Comparison of ENCODE assay signal across 23 mouse cellular contexts in genomic region chr1:90933001-90933400, GRCm38 (mm10). TPM values are rescaled to one million over a fixed set of nuclear protein-coding genes. Genes with fewer than 3 reads are reported as not detected.
DNase-seq lines count a peak whose midpoint lies in the region; ATAC-seq and TF ChIP-seq lines count a peak whose summit lies in the region.
"Had no signal": no experiment of that assay in that cellular context is flagged by ENCODE, and none has a peak within 500 bp of the region (broad histone marks: within the 10 kb centered on the region; RNA-seq: fewer than 3 reads in every experiment).

No protein-coding gene starts in this region.

- 0 out of 2 replicates have a peak, but pooled peaks have one; percentile 30 for ATAC-seq in forebrain, embryonic 13.5 days
- ATAC-seq in forebrain, embryonic 12.5 days (ENCODE audit: low FRiP score), result no peak
- peak; percentile 74 for ATAC-seq in heart, postnatal 0 days (ENCODE audit: insufficient read depth, low read depth)
- ATAC-seq in midbrain, postnatal 0 days (ENCODE audit: low FRiP score), result no peak
- no peak for ATAC-seq in midbrain, embryonic 14.5 days (ENCODE audit: low FRiP score, low TSS enrichment)
- 0 out of 2 replicates have a peak, but pooled peaks have one; percentile 27 for ATAC-seq in monocyte, adult 5-6 weeks (replicated peaks; ENCODE audit: insufficient number of reproducible peaks, low FRiP score, low TSS enrichment, poor library complexity, severe bottlenecking)
- ATAC-seq: inflammation-experienced regulatory T-cells, adult 6 months; midbrain, embryonic 13.5 days had no signal

- H3K27ac ChIP-seq in forebrain, embryonic 13.5 days, result no peak overlapping the region
- no peak overlapping the region for H3K27ac ChIP-seq in forebrain, embryonic 12.5 days
- peak overlapping the region; percentile 20; the same call in 1 of the 2 replicates for H3K27ac ChIP-seq in heart, postnatal 0 days (ENCODE audit: low read depth)
- no peak overlapping the region for H3K27ac ChIP-seq in midbrain, postnatal 0 days (ENCODE audit: low read depth, low read length)
- no peak overlapping the region for H3K27ac ChIP-seq in midbrain, embryonic 14.5 days (replicated peaks; ENCODE audit: low read depth, low read length)
- H3K27ac ChIP-seq: embryonic facial prominence, embryonic 10.5 days; heart, adult 2 months; midbrain, embryonic 13.5 days had no signal

- 70% methylated on average over 5 of the region's 5 CpGs for WGBS in forebrain, embryonic 13.5 days
- 79% methylated on average over 5 of the region's 5 CpGs for WGBS in forebrain, embryonic 12.5 days
- 25% methylated on average over 5 of the region's 5 CpGs for WGBS in heart, postnatal 0 days
- WGBS in midbrain, postnatal 0 days, result 80% methylated on average over 5 of the region's 5 CpGs
- WGBS in midbrain, embryonic 14.5 days, result 80% methylated on average over 5 of the region's 5 CpGs

- DNase-seq in heart, postnatal 0 days (ENCODE audit: low spot score), result peak; percentile 38
- no peak for DNase-seq in heart, postnatal 14 days
- peak; percentile 42 for DNase-seq in midbrain, postnatal 0 days (ENCODE audit: low spot score)
- no peak for DNase-seq in midbrain, embryonic 14.5 days
- DNase-seq in urinary bladder, postnatal 25 days (ENCODE audit: low spot score), result no peak
- DNase-seq: adrenal gland, postnatal 14 days; lung, embryonic 14.5 days; right cerebral cortex, postnatal 25 days had no signal

- H3K9ac ChIP-seq in forebrain, embryonic 13.5 days, result no peak overlapping the region
- no peak overlapping the region for H3K9ac ChIP-seq in forebrain, embryonic 12.5 days
- no peak overlapping the region for H3K9ac ChIP-seq in heart, postnatal 0 days (replicated peaks; ENCODE audit: low read depth, low read length)
- no peak overlapping the region for H3K9ac ChIP-seq in midbrain, postnatal 0 days (replicated peaks; ENCODE audit: low read length, poor library complexity, severe bottlenecking)
- no peak overlapping the region for H3K9ac ChIP-seq in midbrain, embryonic 14.5 days (replicated peaks; ENCODE audit: low read length)
- H3K9ac ChIP-seq: lung, embryonic 14.5 days; midbrain, embryonic 13.5 days had no signal

- H3K4me3 ChIP-seq in forebrain, embryonic 13.5 days, result no peak overlapping the region
- H3K4me3 ChIP-seq in forebrain, embryonic 12.5 days (replicated peaks), result no peak overlapping the region
- no peak overlapping the region for H3K4me3 ChIP-seq in heart, postnatal 0 days (ENCODE audit: low read depth, low read length)
- H3K4me3 ChIP-seq in midbrain, postnatal 0 days (ENCODE audit: low read depth, low read length), result no peak overlapping the region
- no peak overlapping the region for H3K4me3 ChIP-seq in midbrain, embryonic 14.5 days (replicated peaks; ENCODE audit: low read depth, low read length)
- H3K4me3 ChIP-seq: embryonic facial prominence, embryonic 10.5 days; erythroblast, embryonic 14.5 days; heart, adult 2 months; midbrain, embryonic 13.5 days had no signal

- no peaks in the 10 kb centered on the region for H3K9me3 ChIP-seq in forebrain, embryonic 13.5 days (replicated peaks)
- no peaks in the 10 kb centered on the region for H3K9me3 ChIP-seq in forebrain, embryonic 12.5 days
- H3K9me3 ChIP-seq in heart, postnatal 0 days (replicated peaks; ENCODE audit: control insufficient read depth, low read length), result no peaks in the 10 kb centered on the region
- H3K9me3 ChIP-seq in midbrain, postnatal 0 days (ENCODE audit: low read length), result no peaks in the 10 kb centered on the region
- H3K9me3 ChIP-seq in midbrain, embryonic 14.5 days (ENCODE audit: control insufficient read depth, low read length), result no peaks in the 10 kb centered on the region
- H3K9me3 ChIP-seq: embryonic facial prominence, embryonic 10.5 days; midbrain, embryonic 13.5 days had no signal

- no peak for TF ChIP-seq EP300 in heart, postnatal 0 days (IDR thresholded peaks at IDR 0.05; ENCODE audit: low read depth)

- H3K4me2 ChIP-seq in forebrain, embryonic 13.5 days, result no peak overlapping the region
- no peak overlapping the region for H3K4me2 ChIP-seq in forebrain, embryonic 12.5 days
- H3K4me2 ChIP-seq in heart, postnatal 0 days (ENCODE audit: low read depth, low read length), result no peak overlapping the region
- H3K4me2 ChIP-seq in midbrain, postnatal 0 days (ENCODE audit: low read depth, low read length, poor library complexity, severe bottlenecking), result no peak overlapping the region
- H3K4me2 ChIP-seq in midbrain, embryonic 14.5 days (ENCODE audit: low read length), result no peak overlapping the region
- H3K4me2 ChIP-seq: liver, embryonic 11.5 days; lung, embryonic 14.5 days; midbrain, embryonic 13.5 days had no signal

- H3K36me3 ChIP-seq in forebrain, embryonic 13.5 days (ENCODE audit: poor library complexity, severe bottlenecking), result no peaks in the 10 kb centered on the region
- H3K36me3 ChIP-seq in forebrain, embryonic 12.5 days (replicated peaks), result no peaks in the 10 kb centered on the region
- H3K36me3 ChIP-seq in heart, postnatal 0 days (replicated peaks; ENCODE audit: control insufficient read depth, insufficient read depth, low read length), result no peaks in the 10 kb centered on the region
- H3K36me3 ChIP-seq in midbrain, postnatal 0 days (ENCODE audit: insufficient read depth, low read length), result no peaks in the 10 kb centered on the region
- H3K36me3 ChIP-seq in midbrain, embryonic 14.5 days (ENCODE audit: control insufficient read depth, insufficient read depth, low read length), result no peaks in the 10 kb centered on the region
- H3K36me3 ChIP-seq: embryonic facial prominence, embryonic 10.5 days; midbrain, embryonic 13.5 days had no signal

- peaks cover 4% of the 10 kb centered on the region for H3K4me1 ChIP-seq in forebrain, embryonic 13.5 days
- H3K4me1 ChIP-seq in forebrain, embryonic 12.5 days, result peaks cover 6% of the 10 kb centered on the region
- H3K4me1 ChIP-seq in heart, postnatal 0 days (ENCODE audit: control insufficient read depth, insufficient read depth), result peaks cover 12% of the 10 kb centered on the region; the same call in 1 of the 2 replicates
- H3K4me1 ChIP-seq in midbrain, postnatal 0 days (ENCODE audit: insufficient read depth, low read length), result no peaks in the 10 kb centered on the region
- H3K4me1 ChIP-seq in midbrain, embryonic 14.5 days (ENCODE audit: control insufficient read depth, insufficient read depth, low read length), result 0 out of 2 replicates have a peak, but pooled peaks cover 1% of the 10 kb centered on the region

- intact Hi-C loops in heart, postnatal 14 days (cut with DNase I), result no loop called here

- peaks cover 4% of the 10 kb centered on the region for H3K27me3 ChIP-seq in forebrain, embryonic 13.5 days
- H3K27me3 ChIP-seq in forebrain, embryonic 12.5 days, result peaks cover 7% of the 10 kb centered on the region
- no peaks in the 10 kb centered on the region for H3K27me3 ChIP-seq in heart, postnatal 0 days (ENCODE audit: control insufficient read depth, insufficient read depth, low read length)
- no peaks in the 10 kb centered on the region; the same call in 1 of the 2 replicates for H3K27me3 ChIP-seq in midbrain, postnatal 0 days (ENCODE audit: insufficient read depth, low read length)
- H3K27me3 ChIP-seq in midbrain, embryonic 14.5 days (ENCODE audit: control insufficient read depth, insufficient read depth, low read length), result no peaks in the 10 kb centered on the region

- no peak for TF ChIP-seq CTCF in heart, postnatal 0 days (IDR thresholded peaks at IDR 0.05; ENCODE audit: low read depth)
- no peak for TF ChIP-seq CTCF in midbrain, postnatal 0 days (IDR thresholded peaks at IDR 0.05)

RNA-seq across cellular contexts. Expression of gene Mlph, which starts 18.1 kb away (rescaled TPM):
- polyA plus RNA-seq in forebrain, embryonic 13.5 days (2015; fragmentation: Nextera tagmentation; extraction: Ambion mirVana), result 0.04 and 0.09 TPM in 2 replicates
- polyA plus RNA-seq in forebrain, embryonic 12.5 days (2016; fragmentation: Nextera tagmentation; extraction: Ambion mirVana), result 0.14 and 0.21 TPM in 2 replicates
- 0.04 and 0.27 TPM in 2 replicates for total RNA-seq in heart, postnatal 0 days (2014; rRNA removed; ENCODE audit: low replicate concordance)
- polyA plus RNA-seq in heart, postnatal 0 days (2015; fragmentation: Nextera tagmentation; extraction: Ambion mirVana), result 0.12 TPM in 2 replicates
- under 1 TPM; 0.41 to 0.86 TPM for total RNA-seq in heart, postnatal 14 days (2021)
- 0.27 TPM in 1 of 2 replicates, not detected in the other for total RNA-seq in midbrain, postnatal 0 days (2014; rRNA removed)
- polyA plus RNA-seq in midbrain, postnatal 0 days (2015; fragmentation: Nextera tagmentation; extraction: Ambion mirVana), result 0.35 and 0.39 TPM in 2 replicates
- 0.12 and 0.42 TPM in 2 replicates for polyA plus RNA-seq in midbrain, embryonic 14.5 days (2014; fragmentation: Nextera tagmentation; extraction: Ambion mirVana)
- total RNA-seq in monocyte, adult 5-6 weeks (2017), result not detected in 3 replicates
- total RNA-seq: CH12.LX had no signal
- polyA plus RNA-seq: erythroblast, embryonic 14.5 days; inflammation-experienced regulatory T-cells, adult 6 months; liver, embryonic 11.5 days had no signal

RNA-seq across cellular contexts. Expression of gene Prlh, which starts 19.9 kb away (rescaled TPM):
- polyA plus RNA-seq in forebrain, embryonic 13.5 days (2015; fragmentation: Nextera tagmentation; extraction: Ambion mirVana), result not detected in 2 replicates
- not detected in 2 replicates for polyA plus RNA-seq in forebrain, embryonic 12.5 days (2016; fragmentation: Nextera tagmentation; extraction: Ambion mirVana)
- not detected in 2 replicates for total RNA-seq in heart, postnatal 0 days (2014; rRNA removed; ENCODE audit: low replicate concordance)
- not detected in 2 replicates for polyA plus RNA-seq in heart, postnatal 0 days (2015; fragmentation: Nextera tagmentation; extraction: Ambion mirVana)
- not detected for total RNA-seq in heart, postnatal 14 days (2021)
- total RNA-seq in midbrain, postnatal 0 days (2014; rRNA removed), result not detected in 2 replicates
- not detected in 2 replicates for polyA plus RNA-seq in midbrain, postnatal 0 days (2015; fragmentation: Nextera tagmentation; extraction: Ambion mirVana)
- polyA plus RNA-seq in midbrain, embryonic 14.5 days (2014; fragmentation: Nextera tagmentation; extraction: Ambion mirVana), result not detected in 2 replicates
- total RNA-seq in monocyte, adult 5-6 weeks (2017), result not detected in 3 replicates
- total RNA-seq: adrenal gland, postnatal 14 days; CH12.LX; heart, adult 2 months; left cerebral cortex, postnatal 36 days had no signal
- polyA plus RNA-seq: embryonic facial prominence, embryonic 10.5 days; heart, adult 2 months; inflammation-experienced regulatory T-cells, adult 6 months; kidney, embryonic 14.5 days; large intestine, adult 2 months; liver, embryonic 11.5 days; lung, embryonic 14.5 days; midbrain, embryonic 13.5 days; testis, adult 2 months; urinary bladder, adult 2 months had no signal

RNA-seq across cellular contexts. Expression of gene Rab17, which starts 36.5 kb away (rescaled TPM):
- not detected in 2 replicates for polyA plus RNA-seq in forebrain, embryonic 13.5 days (2015; fragmentation: Nextera tagmentation; extraction: Ambion mirVana)
- polyA plus RNA-seq in forebrain, embryonic 12.5 days (2016; fragmentation: Nextera tagmentation; extraction: Ambion mirVana), result 0.21 TPM in 1 of 2 replicates, not detected in the other
- 7.1 and 8.4 TPM in 2 replicates for total RNA-seq in heart, postnatal 0 days (2014; rRNA removed; ENCODE audit: low replicate concordance)
- polyA plus RNA-seq in heart, postnatal 0 days (2015; fragmentation: Nextera tagmentation; extraction: Ambion mirVana), result 5.1 and 5.6 TPM in 2 replicates
- 1 to 10 TPM; 2.5 to 3.1 TPM for total RNA-seq in heart, postnatal 14 days (2021)
- total RNA-seq in midbrain, postnatal 0 days (2014; rRNA removed), result not detected in 2 replicates
- 0.26 and 0.37 TPM in 2 replicates for polyA plus RNA-seq in midbrain, postnatal 0 days (2015; fragmentation: Nextera tagmentation; extraction: Ambion mirVana)
- polyA plus RNA-seq in midbrain, embryonic 14.5 days (2014; fragmentation: Nextera tagmentation; extraction: Ambion mirVana), result 0.30 TPM in 1 of 2 replicates, not detected in the other
- total RNA-seq in monocyte, adult 5-6 weeks (2017), result not detected in 3 replicates
- total RNA-seq: left cerebral cortex, postnatal 36 days had no signal
- polyA plus RNA-seq: erythroblast, embryonic 14.5 days; inflammation-experienced regulatory T-cells, adult 6 months; midbrain, embryonic 13.5 days had no signal

Comparison
In these comparisons a context has a peak if more than half of its experiments do, and no peak if none do; other contexts are left out.
1. ATAC-seq: peak in forebrain, embryonic 13.5 days (single experiment), heart, postnatal 0 days (single experiment) and monocyte, adult 5-6 weeks (single experiment); none in forebrain, embryonic 12.5 days (single experiment), midbrain, postnatal 0 days (single experiment) and midbrain, embryonic 14.5 days (single experiment).
2. DNase-seq: peak in heart, postnatal 0 days (single experiment) and midbrain, postnatal 0 days (single experiment); none in heart, postnatal 14 days (0 of 2), midbrain, embryonic 14.5 days (single experiment) and urinary bladder, postnatal 25 days (single experiment).